In genomic region chr10:41565141-41565540, GRCm38 (mm10) we compare ENCODE assay signal across 11 mouse cellular contexts. TPM values are rescaled to one million over a fixed set of nuclear protein-coding genes. Genes with fewer than 3 reads are reported as not detected.
DNase-seq lines count a peak whose midpoint lies in the region; ATAC-seq and TF ChIP-seq lines count a peak whose summit lies in the region.
"Had no signal": no experiment of that assay in that cellular context is flagged by ENCODE, and none has a peak within 500 bp of the region (broad histone marks: within the 10 kb centered on the region; RNA-seq: fewer than 3 reads in every experiment).

No protein-coding gene starts in this region.

- 0 out of 2 replicates have a peak, but pooled peaks cover 9% of the 10 kb centered on the region for H3K9me3 ChIP-seq in kidney, embryonic 16.5 days (ENCODE audit: low read length)
- H3K9me3 ChIP-seq in heart, embryonic 16.5 days (replicated peaks; ENCODE audit: control insufficient read depth, low read length): peaks cover 8% of the 10 kb centered on the region
- peaks cover 4% of the 10 kb centered on the region; the same call in 1 of the 2 replicates for H3K9me3 ChIP-seq in stomach, embryonic 16.5 days (replicated peaks; ENCODE audit: control insufficient read depth, low read length)
- peaks cover 9% of the 10 kb centered on the region; the same call in 1 of the 2 replicates for H3K9me3 ChIP-seq in forebrain, postnatal 0 days (ENCODE audit: low read length)
- H3K9me3 ChIP-seq: heart, embryonic 15.5 days; lung, embryonic 15.5 days had no signal

- WGBS in kidney, embryonic 16.5 days: 28% methylated on average over 5 of the region's 5 CpGs
- 22% methylated on average over 5 of the region's 5 CpGs for WGBS in heart, embryonic 16.5 days
- 24% methylated on average over 5 of the region's 5 CpGs for WGBS in stomach, embryonic 16.5 days
- 43% methylated on average over 5 of the region's 5 CpGs for WGBS in forebrain, postnatal 0 days

- no peak for DNase-seq in kidney, adult 18-20 months
- DNase-seq in adrenal gland, postnatal 14 days: peak; percentile 77
- DNase-seq in retina, postnatal 1 day: no peak
- no peak for DNase-seq in forebrain, postnatal 0 days

- TF ChIP-seq CTCF in forebrain, postnatal 0 days (IDR thresholded peaks at IDR 0.05; ENCODE audit: low read depth): no peak

- 0 out of 2 replicates have a peak, but pooled peaks cover 4% of the 10 kb centered on the region for H3K4me1 ChIP-seq in kidney, embryonic 16.5 days (ENCODE audit: insufficient read depth, low read length)
- H3K4me1 ChIP-seq in heart, embryonic 16.5 days (ENCODE audit: control insufficient read depth, insufficient read depth, low read length): peaks cover 13% of the 10 kb centered on the region
- peaks cover 9% of the 10 kb centered on the region for H3K4me1 ChIP-seq in stomach, embryonic 16.5 days (ENCODE audit: control insufficient read depth, insufficient read depth, low read length)
- no peaks in the 10 kb centered on the region for H3K4me1 ChIP-seq in forebrain, postnatal 0 days (ENCODE audit: insufficient read depth)

- H3K4me3 ChIP-seq in kidney, embryonic 16.5 days (ENCODE audit: low read length): no peak overlapping the region
- no peak overlapping the region for H3K4me3 ChIP-seq in heart, embryonic 16.5 days (ENCODE audit: low read length)
- H3K4me3 ChIP-seq in stomach, embryonic 16.5 days (replicated peaks; ENCODE audit: low read length): no peak overlapping the region
- no peak overlapping the region for H3K4me3 ChIP-seq in forebrain, postnatal 0 days (ENCODE audit: low read depth, low read length)
- H3K4me3 ChIP-seq: embryonic facial prominence, embryonic 12.5 days; heart, embryonic 15.5 days; lung, embryonic 15.5 days had no signal

- no peaks in the 10 kb centered on the region for H3K27me3 ChIP-seq in kidney, embryonic 16.5 days (ENCODE audit: insufficient read depth, low read length)
- H3K27me3 ChIP-seq in heart, embryonic 16.5 days (ENCODE audit: control insufficient read depth, insufficient read depth, low read length): no peaks in the 10 kb centered on the region
- H3K27me3 ChIP-seq in stomach, embryonic 16.5 days (ENCODE audit: control insufficient read depth, insufficient read depth, low read length): no peaks in the 10 kb centered on the region
- no peaks in the 10 kb centered on the region for H3K27me3 ChIP-seq in forebrain, postnatal 0 days (ENCODE audit: insufficient read depth, low read length)
- H3K27me3 ChIP-seq: embryonic facial prominence, embryonic 12.5 days; heart, embryonic 15.5 days; lung, embryonic 15.5 days had no signal

- no peaks in the 10 kb centered on the region for H3K36me3 ChIP-seq in kidney, embryonic 16.5 days (ENCODE audit: insufficient read depth, low read length)
- no peaks in the 10 kb centered on the region for H3K36me3 ChIP-seq in heart, embryonic 16.5 days (ENCODE audit: control insufficient read depth, insufficient read depth)
- H3K36me3 ChIP-seq in stomach, embryonic 16.5 days (ENCODE audit: control insufficient read depth, insufficient read depth, low read length): no peaks in the 10 kb centered on the region
- H3K36me3 ChIP-seq in forebrain, postnatal 0 days (ENCODE audit: insufficient read depth): no peaks in the 10 kb centered on the region
- H3K36me3 ChIP-seq: embryonic facial prominence, embryonic 12.5 days; heart, embryonic 15.5 days; lung, embryonic 15.5 days had no signal

- H3K27ac ChIP-seq in kidney, embryonic 16.5 days (ENCODE audit: low read length): no peak overlapping the region
- H3K27ac ChIP-seq in heart, embryonic 16.5 days (ENCODE audit: low read length): no peak overlapping the region
- H3K27ac ChIP-seq in stomach, embryonic 16.5 days (ENCODE audit: low read length): no peak overlapping the region
- H3K27ac ChIP-seq in forebrain, postnatal 0 days (ENCODE audit: low read depth, low read length): no peak overlapping the region
- H3K27ac ChIP-seq: embryonic facial prominence, embryonic 12.5 days; heart, embryonic 15.5 days; lung, embryonic 15.5 days had no signal

- no peak overlapping the region for H3K4me2 ChIP-seq in kidney, embryonic 16.5 days (replicated peaks; ENCODE audit: low read depth, low read length)
- no peak overlapping the region for H3K4me2 ChIP-seq in heart, embryonic 16.5 days (ENCODE audit: low read depth, low read length)
- no peak overlapping the region for H3K4me2 ChIP-seq in stomach, embryonic 16.5 days (ENCODE audit: low read depth, low read length)
- H3K4me2 ChIP-seq in forebrain, postnatal 0 days (ENCODE audit: low read depth): no peak overlapping the region
- H3K4me2 ChIP-seq: embryonic facial prominence, embryonic 12.5 days; heart, embryonic 15.5 days had no signal

- no peak overlapping the region for H3K9ac ChIP-seq in kidney, embryonic 16.5 days (replicated peaks; ENCODE audit: low read length)
- H3K9ac ChIP-seq in heart, embryonic 16.5 days (ENCODE audit: low read length): no peak overlapping the region
- no peak overlapping the region for H3K9ac ChIP-seq in stomach, embryonic 16.5 days (ENCODE audit: low read length)
- no peak overlapping the region for H3K9ac ChIP-seq in forebrain, postnatal 0 days
- H3K9ac ChIP-seq: embryonic facial prominence, embryonic 12.5 days; heart, embryonic 15.5 days; lung, embryonic 15.5 days had no signal

- ATAC-seq in kidney, embryonic 16.5 days (ENCODE audit: low FRiP score, low TSS enrichment): 0 out of 2 replicates have a peak, but pooled peaks have one; percentile 65
- 0 out of 2 replicates have a peak, but pooled peaks have one; percentile 49 for ATAC-seq in heart, embryonic 16.5 days (replicated peaks; ENCODE audit: extremely low read depth, insufficient read depth, low FRiP score)
- peak; percentile 64; the same call in 1 of the 2 replicates for ATAC-seq in stomach, embryonic 16.5 days (ENCODE audit: insufficient read depth, low FRiP score)
- ATAC-seq in forebrain, postnatal 0 days: no peak
- no peak for ATAC-seq in activated CD4-positive, CD25-positive, alpha-beta regulatory T cell, adult 4 months

RNA-seq across cellular contexts. Expression of gene Cd164, which starts 45.9 kb away (rescaled TPM):
- polyA plus RNA-seq in kidney, embryonic 16.5 days (2015; fragmentation: Nextera tagmentation; extraction: Ambion mirVana): 191 and 208 TPM in 2 replicates
- total RNA-seq in adrenal gland, postnatal 14 days (2021): 186 and 213 TPM in 2 replicates
- polyA plus RNA-seq in heart, embryonic 16.5 days (2015; fragmentation: Nextera tagmentation; extraction: Ambion mirVana): 179 and 196 TPM in 2 replicates
- 173 and 181 TPM in 2 replicates for polyA plus RNA-seq in stomach, embryonic 16.5 days (2015; fragmentation: Nextera tagmentation; extraction: Ambion mirVana)
- 23.1 and 32.3 TPM in 2 replicates for total RNA-seq in forebrain, postnatal 0 days (2014; rRNA removed)
- polyA plus RNA-seq in forebrain, postnatal 0 days (2015; fragmentation: Nextera tagmentation; extraction: Ambion mirVana): 40.5 and 48.8 TPM in 2 replicates
- 100 to 1,000 TPM; 202 to 222 TPM for polyA plus RNA-seq in activated CD4-positive, CD25-positive, alpha-beta regulatory T cell, adult 4 months (2017; shearing (Covaris generic))

Comparison
In these comparisons a context has a peak if more than half of its experiments do, and no peak if none do; other contexts are left out.
1. ATAC-seq: peak in kidney, embryonic 16.5 days (single experiment), heart, embryonic 16.5 days (single experiment) and stomach, embryonic 16.5 days (single experiment); none in forebrain, postnatal 0 days (single experiment) and activated CD4-positive, CD25-positive, alpha-beta regulatory T cell, adult 4 months (single experiment).